Mouse (Mus musculus): ENCODE measurements around the gene Olfr1218. TPM values are rescaled to one million over a fixed set of nuclear protein-coding genes. Genes with fewer than 3 reads are reported as not detected.
"Not testable (repeated sequence)": the region's sequence is repeated elsewhere in the genome, so short reads cannot be mapped to it uniquely, and the experiment has no call there.

Gene Olfr1218
- not detected for total RNA-seq (2021)
- long read RNA-seq, experiment 1 = 0 reads
- long read RNA-seq, experiment 2 = 0 reads

DNA sequence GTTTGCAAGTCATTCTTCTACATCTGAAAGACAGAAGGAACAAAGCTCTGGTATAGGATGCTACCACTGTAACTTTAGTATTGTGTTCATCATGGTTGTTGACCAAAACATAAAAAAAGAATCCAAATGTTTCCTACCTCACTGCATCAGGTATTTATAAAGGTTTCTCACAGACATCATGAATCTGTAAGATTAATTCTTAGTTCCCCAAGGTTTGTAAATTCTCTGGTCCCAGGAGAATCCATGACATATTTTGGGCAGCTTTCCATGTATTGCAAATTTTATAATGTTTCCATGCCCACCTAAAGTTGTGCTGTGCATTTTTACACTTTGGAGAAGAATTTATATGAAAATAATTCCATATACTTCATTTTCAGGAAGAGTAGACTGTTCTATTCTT lies at the start of gene Olfr1218:
Gene Olfr1218, minus strand, starts transcription at position 101 of the 400 bp plus-strand sequence.
- no peak for DNase-seq

DNA sequence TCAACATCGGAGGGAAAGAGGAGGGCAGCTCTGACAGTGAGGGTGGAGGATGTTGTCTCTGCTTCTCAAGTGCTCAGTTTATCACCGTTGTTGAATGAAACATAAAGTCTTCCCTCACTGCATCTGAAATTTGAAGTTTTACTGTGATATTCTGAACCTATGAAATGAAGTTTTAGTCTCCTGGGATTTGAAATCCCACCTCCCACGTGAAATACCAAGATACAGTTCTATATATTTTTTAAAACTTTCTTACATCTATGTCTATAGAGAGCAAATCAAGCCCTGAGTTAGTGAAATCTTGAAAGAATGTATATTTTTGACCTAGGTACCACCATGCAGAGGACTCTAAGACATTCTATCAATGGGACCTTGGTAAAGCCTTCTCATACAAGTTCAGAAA lies 45.7 kb upstream of the Olfr1218 start, which contains the start of gene Olfr1220:
Gene Olfr1220, minus strand, starts transcription at position 101 of the 400 bp plus-strand sequence.
- DNase-seq = no peak

DNA sequence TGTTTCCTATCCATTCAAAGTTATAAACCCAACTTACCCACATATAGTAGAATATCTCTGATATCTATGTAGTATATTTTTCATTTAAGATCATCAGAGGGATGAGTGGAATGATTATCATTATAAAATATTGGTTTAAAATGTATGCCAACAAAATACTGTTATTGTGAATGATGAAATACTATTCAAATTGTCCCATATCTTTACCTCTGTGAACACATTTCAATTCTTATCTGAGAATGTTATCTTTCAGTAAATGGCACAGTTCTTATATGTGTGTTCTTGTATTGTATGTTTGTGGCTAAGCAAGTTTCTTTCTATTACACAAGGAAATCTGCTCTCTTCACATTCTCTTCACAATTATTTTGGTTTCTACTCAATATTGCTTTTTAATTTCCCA lies 44.7 kb upstream of the Olfr1218 start:
- DNase-seq = no peak

DNA sequence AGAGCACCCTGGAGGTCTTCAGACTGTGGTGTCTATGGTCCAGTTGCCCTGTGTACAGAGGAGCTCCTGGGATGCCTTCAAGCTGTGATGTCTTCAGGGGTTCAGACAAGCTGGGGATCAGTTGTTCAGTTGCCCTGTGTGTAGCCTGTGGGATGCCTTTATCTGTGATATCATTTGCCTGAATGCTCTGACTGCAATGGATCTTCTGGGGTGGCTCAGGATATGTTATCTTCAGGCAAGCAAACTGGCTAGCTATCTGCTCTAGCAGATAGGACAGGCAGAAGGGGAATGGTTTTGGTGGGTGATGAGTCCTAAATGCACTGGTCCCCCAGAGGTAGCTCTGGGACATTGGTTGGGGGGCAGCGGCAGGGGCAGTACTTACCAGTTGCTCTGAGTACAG lies 32.9 kb upstream of the Olfr1218 start:
- DNase-seq = no peak

DNA sequence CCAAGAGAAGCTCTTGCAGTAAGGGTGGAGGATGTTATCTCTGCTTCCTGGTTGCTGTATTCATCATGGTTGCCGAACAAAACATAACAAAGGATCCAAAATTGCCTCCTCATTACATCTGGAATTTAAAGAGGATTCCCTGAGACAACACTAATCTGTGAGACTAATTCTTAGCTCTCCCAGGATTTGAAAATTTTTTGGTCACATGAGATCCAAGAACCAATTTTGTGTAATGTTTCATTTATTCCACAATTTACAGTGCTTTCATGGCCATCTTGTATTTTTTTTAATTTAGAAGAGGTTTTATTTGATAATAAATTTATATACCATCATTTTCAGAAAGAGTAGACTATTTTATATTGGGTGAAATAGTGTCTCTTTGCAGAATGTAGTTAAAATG lies 22.4 kb upstream of the Olfr1218 start, which contains the start of gene Olfr1219:
Gene Olfr1219, minus strand, starts transcription at position 101 of the 400 bp plus-strand sequence.
- no peak for DNase-seq

DNA sequence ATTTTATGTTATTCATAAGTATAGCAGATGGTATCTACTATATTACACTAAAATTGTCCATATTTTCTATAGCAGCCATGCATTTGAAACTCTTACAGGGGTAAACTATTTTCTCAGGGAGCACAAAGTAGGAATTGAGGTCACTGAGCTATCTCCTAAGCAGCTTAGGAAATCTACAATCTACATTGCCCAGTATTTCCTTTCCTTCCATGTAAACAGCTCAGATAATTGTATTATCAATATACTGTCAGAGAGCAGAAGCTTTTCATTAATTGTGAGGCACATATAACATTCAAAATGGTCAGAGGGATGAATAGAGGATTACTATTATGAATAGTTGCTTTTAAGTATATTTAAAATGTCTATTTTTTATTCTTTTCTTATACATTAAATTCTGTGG lies 20.5 kb upstream of the Olfr1218 start:
- no peak for DNase-seq

DNA sequence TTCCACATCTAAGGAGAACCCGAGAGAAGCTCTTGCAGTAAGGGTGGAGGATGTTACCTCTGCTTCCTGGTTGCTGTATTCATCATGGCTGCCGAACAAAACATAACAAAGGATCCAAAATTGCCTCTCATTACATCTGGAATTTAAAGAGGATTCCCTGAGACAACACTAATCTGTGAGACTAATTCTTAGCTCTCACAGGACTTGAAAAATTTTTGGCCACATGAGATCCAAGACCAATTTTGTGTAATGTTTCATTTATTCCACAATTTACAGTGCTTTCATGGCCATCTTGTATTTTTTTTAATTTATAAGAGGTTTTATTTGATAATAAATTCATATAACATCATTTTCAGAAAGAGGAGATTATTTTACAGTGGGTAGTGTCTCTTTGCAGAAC lies 29.0 kb downstream of the Olfr1218 start, which contains the start of gene Olfr1217:
Gene Olfr1217, minus strand, starts transcription at position 101 of the 400 bp plus-strand sequence.
- no peak for DNase-seq

DNA sequence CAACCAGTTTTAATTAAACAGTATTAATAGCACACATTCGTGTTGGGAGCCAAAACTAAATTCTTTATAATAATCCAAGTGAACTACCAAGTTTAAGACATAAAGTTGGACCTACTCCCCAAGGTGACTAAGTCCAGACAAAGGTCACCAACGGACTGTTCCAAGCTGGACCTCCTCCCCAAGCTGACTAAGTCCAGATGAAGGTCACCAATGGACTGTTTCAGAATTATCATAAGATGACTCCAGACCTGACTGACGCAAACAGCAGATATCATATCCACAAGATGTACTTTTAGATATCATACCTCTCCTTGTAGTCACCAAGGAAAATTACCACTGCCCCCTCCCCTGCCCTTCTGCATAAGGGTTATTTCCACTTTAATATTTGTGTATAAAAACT lies 39.6 kb downstream of the Olfr1218 start:
- not testable (repeated sequence) for DNase-seq

DNA sequence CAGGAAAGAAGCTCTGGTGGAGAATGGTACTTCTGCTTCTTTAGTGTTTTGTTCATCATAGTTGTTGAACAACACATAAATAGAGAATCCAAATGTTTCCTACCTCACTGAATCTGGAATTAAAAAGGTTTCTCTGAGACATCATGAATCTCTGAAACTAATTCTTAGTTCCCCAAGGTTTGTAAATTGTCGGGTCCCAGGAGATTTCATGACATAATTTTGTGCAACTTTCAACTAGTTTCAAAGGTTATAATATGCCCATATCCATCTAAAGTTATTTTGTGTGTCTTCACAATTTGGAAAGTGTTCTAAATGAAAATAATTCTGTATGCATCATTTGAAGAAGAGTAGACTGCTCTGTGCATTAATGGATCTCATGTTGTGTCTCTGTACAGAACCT lies 42.7 kb downstream of the Olfr1218 start, which contains the start of gene Olfr1216:
Gene Olfr1216, minus strand, starts transcription at position 101 of the 400 bp plus-strand sequence.
- no peak for DNase-seq

DNA sequence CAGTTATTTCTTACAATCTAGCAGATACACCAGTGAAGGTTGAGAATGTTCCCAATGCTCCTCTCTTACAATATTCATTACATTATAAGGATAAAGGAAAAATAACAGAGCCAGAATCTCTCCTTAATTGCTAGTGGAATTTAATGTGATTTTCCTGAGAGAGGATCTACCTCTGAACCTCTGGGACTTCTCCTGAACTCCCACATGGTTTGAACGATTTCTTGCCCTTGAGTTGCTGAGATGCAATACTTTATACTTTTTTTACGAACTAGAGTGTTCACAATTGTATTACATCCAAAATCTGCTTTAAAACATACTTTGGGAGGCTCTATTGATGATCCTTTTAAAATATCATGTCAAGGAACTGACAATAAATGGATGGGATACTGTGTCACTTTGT lies 54.1 kb downstream of the Olfr1218 start, which contains the start of gene Olfr1215:
Gene Olfr1215, minus strand, starts transcription at position 101 of the 400 bp plus-strand sequence.
- DNase-seq = no peak

Other genes starting within 250 kb of the Olfr1218 start
- not detected for gene Olfr1202, start 246.7 kb downstream of the Olfr1218 start, total RNA-seq (2021)
- gene Olfr1205, start 231.4 kb downstream of the Olfr1218 start, total RNA-seq (2021) = not detected
- not detected for gene Olfr1204, start 211.9 kb downstream of the Olfr1218 start, total RNA-seq (2021)
- gene Olfr1206, start 198.0 kb downstream of the Olfr1218 start, total RNA-seq (2021) = not detected
- not detected for gene Olfr1208, start 158.9 kb downstream of the Olfr1218 start, total RNA-seq (2021)
- gene Olfr1209, start 146.0 kb downstream of the Olfr1218 start, total RNA-seq (2021) = not detected
- gene Olfr1211, start 123.1 kb downstream of the Olfr1218 start, total RNA-seq (2021) = not detected
- not detected for gene Olfr1212, start 107.2 kb downstream of the Olfr1218 start, total RNA-seq (2021)
- not detected for gene Gm13762, start 80.9 kb downstream of the Olfr1218 start, total RNA-seq (2021)
- gene Olfr1214, start 68.5 kb downstream of the Olfr1218 start, total RNA-seq (2021) = not detected
- not detected for gene Olfr1215, start 54.2 kb downstream of the Olfr1218 start, total RNA-seq (2021)
- not detected for gene Olfr1216, start 42.8 kb downstream of the Olfr1218 start, total RNA-seq (2021)
- gene Olfr1217, start 29.1 kb downstream of the Olfr1218 start, total RNA-seq (2021) = not detected
- not detected for gene Olfr1219, start 22.3 kb upstream of the Olfr1218 start, total RNA-seq (2021)
- not detected for gene Olfr1220, start 45.6 kb upstream of the Olfr1218 start, total RNA-seq (2021)
- not detected for gene Olfr1221, start 56.1 kb upstream of the Olfr1218 start, total RNA-seq (2021)
- gene Olfr1222, start 71.9 kb upstream of the Olfr1218 start, total RNA-seq (2021) = not detected
- gene Olfr1223, start 90.4 kb upstream of the Olfr1218 start, total RNA-seq (2021) = not detected
- gene Olfr1224-ps1, start 102.9 kb upstream of the Olfr1218 start, total RNA-seq (2021) = not detected
- not detected for gene Olfr1225, start 113.5 kb upstream of the Olfr1218 start, total RNA-seq (2021)
- gene Olfr1226, start 138.9 kb upstream of the Olfr1218 start, total RNA-seq (2021) = not detected
- not detected for gene Olfr1228, start 192.9 kb upstream of the Olfr1218 start, total RNA-seq (2021)
- gene Olfr1229, start 226.8 kb upstream of the Olfr1218 start, total RNA-seq (2021) = not detected
- not detected for gene Olfr1230, start 236.1 kb upstream of the Olfr1218 start, total RNA-seq (2021)
- not detected for gene Olfr1231, start 245.9 kb upstream of the Olfr1218 start, total RNA-seq (2021)

Data from heart, adult 18-20 months (tissue).